Mouse (Mus musculus) right cerebral cortex, postnatal 4 days (tissue): ENCODE data around the gene Gng10.

Source experiments
- DNase-seq: peaks from one replicate; pipeline ENCODE4 v3.0.0-alpha.2; 2022

Gene Gng10

GRCm38 (mm10) chr4:59034325-59034917 is 467 bp upstream of the Gng10 start:
- DNase-seq: peak; percentile 44

- DNase-seq: peak; percentile 7
Measured at GRCm38 (mm10) chr4:59035786-59036350, 980 bp downstream of the Gng10 start.

GRCm38 (mm10) chr4:59036490-59037127 is 1.7 kb downstream of the Gng10 start:
- peak; percentile 66 for DNase-seq

- no peak for DNase-seq
Measured at GRCm38 (mm10) chr4:59037525-59037924, 2.6 kb downstream of the Gng10 start.

- DNase-seq: no peak
Measured at GRCm38 (mm10) chr4:59040397-59041287, 5.8 kb downstream of the Gng10 start.

GRCm38 (mm10) chr4:59043074-59043473 is 8.2 kb downstream of the Gng10 start:
- no peak for DNase-seq

GRCm38 (mm10) chr4:59043891-59044290 is 9.0 kb downstream of the Gng10 start:
- no peak for DNase-seq

GRCm38 (mm10) chr4:59047222-59047621 is 12.3 kb downstream of the Gng10 start:
- no peak for DNase-seq

- DNase-seq: no peak
Measured at GRCm38 (mm10) chr4:59051081-59051480, 16.2 kb downstream of the Gng10 start.

GRCm38 (mm10) chr4:59057929-59058328 is 23.0 kb downstream of the Gng10 start:
- DNase-seq: no peak

GRCm38 (mm10) chr4:59062526-59062925 is 27.6 kb downstream of the Gng10 start:
- DNase-seq: no peak

GRCm38 (mm10) chr4:59069276-59069675 is 34.4 kb downstream of the Gng10 start:
- DNase-seq: no peak

- DNase-seq: no peak
Measured at GRCm38 (mm10) chr4:59083430-59083829, 48.5 kb downstream of the Gng10 start.

GRCm38 (mm10) chr4:59089391-59089790 is 54.5 kb downstream of the Gng10 start:
- no peak for DNase-seq
